Mouse (Mus musculus) hindbrain, embryonic 14.5 days (tissue): ENCODE measurements at regions not wholly inside any gene's neighbourhood (a gene's known extent, or its start where the extent isn't known, plus 50 kb on each side); places are given as distances from the start of the nearest gene placed in this dataset.

ENCODE experiments used
- ATAC-seq: fragments of 200-750 bp; cut with Nextera tagmentation; 2 replicates; pipeline ENCODE4 v1.8.0; 2017; ENCODE audit warnings: moderate number of reproducible peaks, mild to moderate bottlenecking, moderate TSS enrichment, moderate library complexity; ENCODE audit not compliant: low FRiP score
- DNase-seq: peaks from one replicate; pipeline ENCODE4 v3.0.0-alpha.2; 2015; ENCODE audit warnings: low spot score
- H3K27ac ChIP-seq: fragments of 300-500 bp; sonication (generic); 2 replicates; pipeline ENCODE4 v1.5.1; 2014; ENCODE audit warnings: mild to moderate bottlenecking, moderate library complexity
- H3K27me3 ChIP-seq: fragments of 300-500 bp; sonication (generic); 2 replicates; pipeline ENCODE4 v1.6.1; 2014; ENCODE audit warnings: mild to moderate bottlenecking, low read length, mixed read lengths; ENCODE audit not compliant: control insufficient read depth, insufficient read depth
- H3K36me3 ChIP-seq: fragments of 300-500 bp; sonication (generic); replicated peaks from 2 replicates; pipeline ENCODE4 v1.6.1; 2014; ENCODE audit not compliant: control insufficient read depth, insufficient read depth
- H3K4me1 ChIP-seq: fragments of 300-500 bp; sonication (generic); replicated peaks from 2 replicates; pipeline ENCODE4 v1.6.1; 2014; ENCODE audit warnings: antibody characterized with exemption, low read length, mixed read lengths; ENCODE audit not compliant: control insufficient read depth, insufficient read depth
- H3K4me2 ChIP-seq: fragments of 300-500 bp; sonication (generic); replicated peaks from 2 replicates; pipeline ENCODE4 v1.6.1; 2014; ENCODE audit warnings: mild to moderate bottlenecking, moderate library complexity
- H3K4me3 ChIP-seq: fragments of 300-500 bp; sonication (generic); replicated peaks from 2 replicates; pipeline ENCODE4 v1.5.1; 2014; ENCODE audit warnings: mild to moderate bottlenecking, low read length
- H3K9ac ChIP-seq: fragments of 300-500 bp; sonication (generic); 2 replicates; pipeline ENCODE4 v1.6.1; 2014
- H3K9me3 ChIP-seq: fragments of 300-500 bp; sonication (generic); 2 replicates; pipeline ENCODE4 v1.6.1; 2016; ENCODE audit warnings: low read length; ENCODE audit not compliant: control insufficient read depth
- WGBS: fragments of 180-500 bp; shearing (Covaris S2); extraction: QIAGEN DNeasy Blood & Tissue Kit; methylation state at CpG from one replicate; pipeline ENCODE4 v1.1.7; 2014; 5-methylcytosine and 5-hydroxymethylcytosine counted together

- no peak overlapping the region for H3K4me3 ChIP-seq
- no peak overlapping the region for H3K4me2 ChIP-seq
- 0 out of 2 replicates have a peak, but pooled peaks cover under 1% of the 10 kb centered on the region for H3K4me1 ChIP-seq
- DNase-seq = no peak
- no peaks in the 10 kb centered on the region for H3K36me3 ChIP-seq
- H3K27ac ChIP-seq = no peak overlapping the region
- WGBS = 64% methylated on average over 16 of the region's 16 CpGs
- H3K9me3 ChIP-seq = no peaks in the 10 kb centered on the region
- no peak for ATAC-seq
- H3K9ac ChIP-seq = no peak overlapping the region
- peaks cover 4% of the 10 kb centered on the region; the same call in 1 of the 2 replicates for H3K27me3 ChIP-seq
Observed at GRCm38 (mm10) chr5:118360374-118361064, 115.5 kb downstream of the 2410131K14Rik start.

- Histone ChIP-seq H3K4me2 (no peak overlapping the region), H3K4me3 (no peak overlapping the region), H3K27ac (no peak overlapping the region), H3K36me3 (no peaks in the 10 kb centered on the region), H3K9me3 (no peaks in the 10 kb centered on the region), H3K4me1 (no peaks in the 10 kb centered on the region), H3K27me3 (peaks cover 4% of the 10 kb centered on the region; the same call in 1 of the 2 replicates), H3K9ac (no peak overlapping the region)
- no peak for ATAC-seq
- DNase-seq = no peak
- 85% methylated on average over 13 of the region's 13 CpGs for WGBS
Observed at GRCm38 (mm10) chr5:118361133-118361852, 116.3 kb downstream of the 2410131K14Rik start.

DNA sequence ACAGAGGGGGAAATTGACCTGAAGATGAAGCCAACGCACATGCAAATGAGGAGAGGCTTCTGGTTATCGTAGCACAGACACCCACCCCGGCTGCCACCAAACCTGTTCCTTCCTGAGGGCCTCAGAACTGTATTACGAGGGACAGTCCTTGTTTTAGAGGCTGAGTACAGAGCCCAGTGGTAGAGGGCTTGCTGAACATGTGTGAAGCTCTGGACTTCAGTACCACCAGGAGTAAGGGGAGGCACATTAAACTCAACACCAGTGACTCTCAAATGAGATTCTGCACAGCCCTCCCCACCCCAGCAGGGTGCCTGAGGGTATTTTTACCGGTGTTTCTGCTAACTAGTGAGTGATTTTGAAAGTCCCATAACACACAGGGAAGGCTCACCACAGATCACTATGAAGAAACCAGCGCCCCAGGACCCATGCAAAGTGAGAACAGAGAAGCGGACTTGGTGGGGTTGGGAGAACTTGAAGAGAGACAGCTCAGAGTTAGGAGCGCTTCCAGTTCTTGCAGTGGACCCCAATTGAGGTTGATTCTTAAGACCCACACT, 116.9 kb downstream of the 2410131K14Rik start:
- Histone ChIP-seq H3K36me3 (no peaks in the 10 kb centered on the region), H3K9ac (no peak overlapping the region), H3K27me3 (peaks cover 4% of the 10 kb centered on the region; the same call in 1 of the 2 replicates), H3K4me2 (no peak overlapping the region), H3K27ac (no peak overlapping the region), H3K4me1 (no peaks in the 10 kb centered on the region), H3K9me3 (no peaks in the 10 kb centered on the region), H3K4me3 (no peak overlapping the region)
- DNase-seq (no peak), ATAC-seq (no peak)
- WGBS = 80% methylated on average over 8 of the region's 8 CpGs

GRCm38 (mm10) chr5:118362738-118363137, 117.7 kb downstream of the 2410131K14Rik start:
- no peak for ATAC-seq

GRCm38 (mm10) chr5:118363154-118363553, 118.1 kb downstream of the 2410131K14Rik start:
- H3K9me3 ChIP-seq = no peaks in the 10 kb centered on the region
- H3K27ac ChIP-seq = no peak overlapping the region
- ATAC-seq (no peak), DNase-seq (no peak)
- 73% methylated on average over 6 of the region's 6 CpGs for WGBS
- H3K9ac ChIP-seq = no peak overlapping the region
- no peak overlapping the region for H3K4me3 ChIP-seq
- no peaks in the 10 kb centered on the region for H3K4me1 ChIP-seq
- H3K4me2 ChIP-seq = no peak overlapping the region
- peaks cover 4% of the 10 kb centered on the region; the same call in 1 of the 2 replicates for H3K27me3 ChIP-seq
- H3K36me3 ChIP-seq = no peaks in the 10 kb centered on the region

More at GRCm38 (mm10) chr5:118362738-118363137, 117.7 kb downstream of the 2410131K14Rik start:
- H3K4me1 ChIP-seq = no peaks in the 10 kb centered on the region
- DNase-seq = no peak
- no peak overlapping the region for H3K9ac ChIP-seq
- H3K36me3 ChIP-seq = no peaks in the 10 kb centered on the region
- WGBS = 77% methylated on average over 4 of the region's 4 CpGs
- H3K27me3 ChIP-seq = peaks cover 4% of the 10 kb centered on the region; the same call in 1 of the 2 replicates
- no peak overlapping the region for H3K4me2 ChIP-seq
- H3K4me3 ChIP-seq = no peak overlapping the region
- H3K27ac ChIP-seq = no peak overlapping the region
- H3K9me3 ChIP-seq = no peaks in the 10 kb centered on the region

DNA sequence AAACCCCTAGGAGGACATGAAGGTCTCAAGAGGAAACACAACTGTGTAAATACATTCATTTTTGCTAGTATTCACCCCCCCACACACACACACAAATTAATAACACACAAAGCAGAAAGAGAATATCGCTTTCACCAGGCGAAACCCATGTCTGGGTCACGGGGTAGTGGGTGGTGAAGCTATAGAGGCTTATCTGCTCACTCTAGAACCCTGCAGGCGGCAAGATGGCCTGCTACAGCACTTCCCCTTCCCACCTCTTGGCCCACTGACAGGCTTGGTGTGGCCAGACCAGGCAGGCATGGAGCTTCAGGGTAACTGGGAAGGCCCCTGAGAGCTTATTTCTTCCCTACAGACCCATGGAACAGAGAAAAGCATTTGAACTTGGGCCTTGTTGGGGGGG, 119.6 kb downstream of the 2410131K14Rik start:
- DNase-seq (no peak), ATAC-seq (no peak)
- Histone ChIP-seq H3K9me3 (no peaks in the 10 kb centered on the region), H3K4me1 (no peaks in the 10 kb centered on the region), H3K27ac (no peak overlapping the region), H3K9ac (no peak overlapping the region), H3K4me2 (no peak overlapping the region), H3K36me3 (no peaks in the 10 kb centered on the region), H3K4me3 (no peak overlapping the region), H3K27me3 (peaks cover 4% of the 10 kb centered on the region; the same call in 1 of the 2 replicates)
- 95% methylated on average over 4 of the region's 4 CpGs for WGBS

- Histone ChIP-seq H3K4me1 (no peaks in the 10 kb centered on the region), H3K4me2 (no peak overlapping the region), H3K9me3 (no peaks in the 10 kb centered on the region), H3K36me3 (no peaks in the 10 kb centered on the region), H3K27me3 (peaks cover 4% of the 10 kb centered on the region; the same call in 1 of the 2 replicates), H3K9ac (no peak overlapping the region), H3K27ac (no peak overlapping the region), H3K4me3 (no peak overlapping the region)
- ATAC-seq (no peak), DNase-seq (no peak)
- WGBS = 67% methylated on average over 7 of the region's 7 CpGs
Observed at GRCm38 (mm10) chr5:118365196-118365595, 120.2 kb downstream of the 2410131K14Rik start.

- H3K4me3 ChIP-seq = no peak overlapping the region
- no peak for ATAC-seq
- 36% methylated on average over 5 of the region's 5 CpGs for WGBS
- H3K9ac ChIP-seq = no peak overlapping the region
- peaks cover 4% of the 10 kb centered on the region; the same call in 1 of the 2 replicates for H3K27me3 ChIP-seq
- no peaks in the 10 kb centered on the region for H3K9me3 ChIP-seq
- no peak overlapping the region for H3K27ac ChIP-seq
- H3K4me1 ChIP-seq = no peaks in the 10 kb centered on the region
- H3K36me3 ChIP-seq = no peaks in the 10 kb centered on the region
- DNase-seq = no peak
- H3K4me2 ChIP-seq = no peak overlapping the region
Observed at GRCm38 (mm10) chr5:118365651-118366050, 120.6 kb downstream of the 2410131K14Rik start.

GRCm38 (mm10) chr5:118367047-118367446, 122.0 kb downstream of the 2410131K14Rik start:
- Histone ChIP-seq H3K27me3 (0 out of 2 replicates have a peak, but pooled peaks cover under 1% of the 10 kb centered on the region), H3K27ac (no peak overlapping the region), H3K4me2 (no peak overlapping the region), H3K36me3 (no peaks in the 10 kb centered on the region), H3K9me3 (no peaks in the 10 kb centered on the region), H3K4me1 (no peaks in the 10 kb centered on the region), H3K4me3 (no peak overlapping the region), H3K9ac (no peak overlapping the region)
- no peak for DNase-seq
- no peak for ATAC-seq
- WGBS = 94% methylated on average over 11 of the region's 11 CpGs
